Mouse (Mus musculus) B cell, adult 2 months (primary cell): ENCODE results near the gene Pdik1l.

Source experiments
- DNase-seq, 2 experiments: peaks; one replicate each; pipeline ENCODE4 v3.0.0; 2022

The Pdik1l gene

DNA sequence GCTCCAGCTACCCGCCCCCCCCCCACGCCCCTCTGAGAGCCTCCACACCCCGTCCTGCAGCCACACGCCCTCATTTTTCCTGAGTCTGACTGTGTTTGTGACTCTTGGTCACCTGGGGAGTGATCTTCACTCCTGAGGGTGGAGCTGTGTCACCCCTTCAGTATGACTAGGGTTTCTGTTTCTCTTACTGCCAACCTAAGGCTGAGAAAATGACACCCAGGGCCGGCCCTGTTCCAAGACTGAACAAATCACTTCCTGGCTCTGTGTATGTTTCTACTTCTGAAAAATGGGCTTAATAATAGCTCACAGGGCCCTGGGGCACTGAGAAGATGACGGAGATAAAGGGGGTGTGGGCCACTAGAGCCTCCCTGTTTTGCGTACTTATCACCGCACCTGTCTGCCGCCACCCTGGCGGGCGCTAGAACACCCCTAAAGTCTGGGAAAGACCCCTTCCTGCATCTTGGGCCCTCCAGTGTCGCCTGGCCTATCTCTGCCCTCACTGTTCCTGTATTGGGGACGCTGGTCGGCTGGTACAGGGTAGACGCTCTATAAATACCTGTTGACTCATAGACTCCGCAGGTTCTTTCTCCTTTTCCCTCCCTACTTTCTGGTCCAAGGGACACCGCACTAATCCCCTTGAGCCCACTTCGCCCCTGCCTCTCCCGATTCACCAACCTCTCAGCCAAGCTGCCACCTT is 50.0 kb downstream of the Pdik1l start:
- no peak for DNase-seq

DNA sequence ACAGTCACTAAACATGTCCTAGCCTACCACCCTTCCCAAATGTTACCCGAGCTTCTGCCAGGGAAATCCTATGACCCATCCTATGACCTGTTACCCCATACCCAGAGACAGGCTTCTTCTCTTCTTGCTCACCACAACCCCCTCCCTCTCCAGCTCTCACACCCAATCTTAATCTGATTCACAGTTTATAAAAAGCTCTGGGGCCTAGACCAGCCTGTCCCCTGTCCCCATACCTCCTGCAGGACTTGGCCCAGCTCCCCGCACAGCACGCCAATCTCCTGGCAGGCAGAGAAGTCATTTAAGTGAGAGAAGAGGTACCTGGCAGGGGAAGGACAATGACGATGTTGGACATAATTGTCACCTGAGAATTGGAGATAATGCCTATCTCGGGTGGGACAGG is 52.8 kb downstream of the Pdik1l start:
- no peak for DNase-seq

DNA sequence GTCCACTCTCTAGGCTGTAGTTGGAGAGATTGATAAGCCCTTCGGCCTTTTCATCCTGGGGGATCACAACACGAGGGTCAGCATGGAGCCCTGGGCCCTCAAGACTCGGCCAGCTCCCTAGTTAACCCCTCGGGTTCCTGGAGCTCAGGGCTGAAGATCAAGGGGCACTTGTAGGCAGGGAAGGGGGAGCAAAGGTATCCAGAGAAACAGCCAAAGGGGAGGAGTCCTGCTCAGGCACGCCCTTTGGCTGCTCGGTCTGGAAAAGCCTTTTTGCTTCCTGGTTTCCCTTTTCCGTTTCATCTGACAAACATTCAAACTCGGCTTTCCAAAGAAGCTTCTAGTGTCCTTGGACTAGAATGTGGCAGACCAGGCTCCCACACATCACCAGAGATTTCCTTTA is 57.3 kb downstream of the Pdik1l start:
- DNase-seq = no peak

DNA sequence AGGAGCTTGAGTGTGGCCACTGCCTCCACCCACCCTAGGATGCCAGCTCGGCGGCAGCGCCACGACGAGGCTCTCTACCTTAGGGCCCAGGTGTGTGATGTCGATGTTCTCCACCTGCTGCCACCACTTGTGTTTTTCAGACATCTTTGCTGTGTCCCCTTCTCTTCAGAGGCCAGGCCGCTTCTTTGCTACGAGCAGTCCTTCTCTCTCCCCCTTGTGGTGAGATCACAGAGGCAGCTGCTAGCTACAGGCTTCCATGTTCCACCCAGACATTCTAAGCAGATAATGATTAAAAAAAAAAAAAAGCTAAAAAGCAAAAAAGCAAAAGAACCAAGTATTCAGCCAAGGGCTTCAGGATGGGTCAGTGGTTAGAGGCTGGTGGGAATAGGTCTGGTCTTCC is 60.5 kb downstream of the Pdik1l start, which contains the start of gene Catsper4:
Catsper4 (minus strand) TSS at position 190 of the 400 bp plus-strand sequence.
- DNase-seq = no peak
